ENCODE assay signal across 8 mouse cellular contexts in the genomic region with DNA sequence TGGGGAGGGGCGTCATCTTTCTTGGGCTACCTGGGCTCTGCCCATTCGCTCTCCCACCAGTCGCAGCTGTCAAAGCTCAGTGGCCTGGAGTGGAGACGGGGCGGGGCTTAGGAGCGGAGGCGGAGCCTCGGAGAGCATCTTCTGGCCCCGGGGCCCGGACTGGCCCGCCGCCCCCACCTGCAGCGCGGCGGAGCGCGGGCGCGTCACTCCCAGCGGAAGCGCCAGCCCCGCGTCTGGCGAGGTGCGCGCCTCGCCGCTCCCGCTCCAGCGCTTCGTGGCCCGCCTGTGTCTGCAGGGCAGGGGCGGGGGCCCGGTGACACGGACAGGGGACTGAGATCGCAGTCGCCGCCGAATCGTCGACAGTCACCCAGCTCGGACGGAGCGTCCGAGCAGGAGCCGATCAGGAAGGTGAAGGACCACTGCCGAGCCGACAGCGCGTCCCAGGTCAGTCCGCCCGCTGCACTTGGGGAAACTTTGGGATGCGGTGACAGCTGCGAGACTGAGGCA. TPM values are rescaled to one million over a fixed set of nuclear protein-coding genes. Genes with fewer than 3 reads are reported as not detected.
A peak's percentile ranks its signal among the peaks of the same experiment; 100 is the strongest.
DNase-seq lines count a peak whose midpoint lies in the region; ATAC-seq and TF ChIP-seq lines count a peak whose summit lies in the region.

Gene Ankrd34b, plus strand, starts transcription at position 139 of the 507 bp plus-strand sequence.

- H3K4me3 ChIP-seq in cerebellum, adult 2 months (replicated peaks; ENCODE audit: insufficient read depth, low read depth, low read length) = peak within 1 kb of the TSS; percentile 55
- H3K4me3 ChIP-seq in intestine, embryonic 16.5 days (ENCODE audit: low read length) = peak within 1 kb of the TSS; percentile 60
- peak within 1 kb of the TSS; percentile 89 for H3K4me3 ChIP-seq in megakaryocyte, embryonic 14.5 days (replicated peaks)
- H3K4me3 ChIP-seq in small intestine, adult 2 months (ENCODE audit: low read depth, low read length) = peak within 1 kb of the TSS; percentile 46

- peak; percentile 55 for TF ChIP-seq POLR2A in cerebellum, adult 2 months (IDR thresholded peaks at IDR 0.05; ENCODE audit: borderline replicate concordance, insufficient read depth, low read length)
- TF ChIP-seq POLR2A in small intestine, adult 2 months (IDR thresholded peaks at IDR 0.05; ENCODE audit: low read depth, low read length) = no peak

- no peak within 1 kb of the TSS; the same call in 1 of the 2 replicates for H3K27ac ChIP-seq in cerebellum, adult 2 months (ENCODE audit: insufficient read depth, low read length)
- H3K27ac ChIP-seq in intestine, embryonic 16.5 days (ENCODE audit: low read length) = no peak within 1 kb of the TSS
- no peak within 1 kb of the TSS for H3K27ac ChIP-seq in small intestine, adult 2 months (ENCODE audit: insufficient read depth, low read depth, low read length)

- peak; percentile 80 for ATAC-seq in intestine, embryonic 16.5 days

- H3K9ac ChIP-seq in intestine, embryonic 16.5 days (ENCODE audit: low read depth, low read length) = peak within 1 kb of the TSS; percentile 56

- no peaks in the 10 kb centered on the region for H3K27me3 ChIP-seq in cerebellum, adult 2 months (ENCODE audit: control insufficient read depth, insufficient read depth, low read length)
- peaks cover 46% of the 10 kb centered on the region for H3K27me3 ChIP-seq in intestine, embryonic 16.5 days (replicated peaks; ENCODE audit: control insufficient read depth, insufficient read depth, low read length)
- H3K27me3 ChIP-seq in megakaryocyte, embryonic 14.5 days (replicated peaks) = peaks cover 82% of the 10 kb centered on the region
- peaks cover 27% of the 10 kb centered on the region for H3K27me3 ChIP-seq in small intestine, adult 2 months (ENCODE audit: control insufficient read depth, insufficient read depth, low read length)

- intact Hi-C loops in left cerebral cortex, postnatal 25 days (cut with DNase I) = loop anchor here (5.0 kb wide), 1 partner anchor 69 kb away; the partner anchor contains the start of gene Msh3

- peak; percentile 29 to 31 for DNase-seq in adrenal gland, adult 18-20 months (ENCODE audit: low spot score in 2 of 2)
- DNase-seq in adrenal gland, postnatal 4 days (ENCODE audit: low spot score in 2 of 2) = no peak
- DNase-seq in cerebellum, adult 2 months = peak; percentile 90 to 91
- peak; percentile 30 for DNase-seq in forelimb bud, embryonic 11.5 days (ENCODE audit: low read depth, low spot score)
- DNase-seq in left cerebral cortex, postnatal 25 days (ENCODE audit: low spot score in 2 of 2) = peak; percentile 64 to 65

- no peak for TF ChIP-seq CTCF in cerebellum, adult 2 months (IDR thresholded peaks at IDR 0.05; ENCODE audit: borderline replicate concordance, insufficient read depth, low read depth, low read length)
- no peak for TF ChIP-seq CTCF in small intestine, adult 2 months (IDR thresholded peaks at IDR 0.05; ENCODE audit: extremely low read depth, insufficient read length, insufficient replicate concordance, low read depth, low read length)

- 2% methylated on average over 54 of the region's 54 CpGs for WGBS in cerebellum, adult 2 months
- under 1% methylated on average over 51 of the region's 54 CpGs for WGBS in intestine, embryonic 16.5 days
- under 1% methylated on average over 54 of the region's 54 CpGs for WGBS in small intestine, adult 2 months

- no peaks in the 10 kb centered on the region for H3K9me3 ChIP-seq in intestine, embryonic 16.5 days (ENCODE audit: control insufficient read depth, low read length)
- H3K9me3 ChIP-seq in megakaryocyte, embryonic 14.5 days = no peaks in the 10 kb centered on the region

- H3K4me1 ChIP-seq in cerebellum, adult 2 months (ENCODE audit: control insufficient read depth, insufficient read depth, low read length) = peaks cover 2% of the 10 kb centered on the region
- H3K4me1 ChIP-seq in intestine, embryonic 16.5 days (ENCODE audit: control insufficient read depth, insufficient read depth, low read length) = peaks cover 18% of the 10 kb centered on the region
- H3K4me1 ChIP-seq in megakaryocyte, embryonic 14.5 days = peaks cover 17% of the 10 kb centered on the region
- H3K4me1 ChIP-seq in small intestine, adult 2 months (ENCODE audit: control insufficient read depth, insufficient read depth, insufficient read length, low read length) = peaks cover 12% of the 10 kb centered on the region

- no peaks in the 10 kb centered on the region for H3K36me3 ChIP-seq in intestine, embryonic 16.5 days (ENCODE audit: control insufficient read depth, insufficient read depth, low read length)
- no peaks in the 10 kb centered on the region for H3K36me3 ChIP-seq in megakaryocyte, embryonic 14.5 days (replicated peaks; ENCODE audit: low read length)
- no peaks in the 10 kb centered on the region for H3K36me3 ChIP-seq in small intestine, adult 2 months (ENCODE audit: control insufficient read depth, insufficient read depth, low read length)

- H3K4me2 ChIP-seq in intestine, embryonic 16.5 days (ENCODE audit: low read depth, low read length) = peak within 1 kb of the TSS; percentile 99

RNA-seq across cellular contexts. Expression of gene Ankrd34b, which starts in this region (rescaled TPM):
- total RNA-seq in adrenal gland, adult 18-20 months (2021) = under 1 TPM; 0.38 to 0.76 TPM
- total RNA-seq in adrenal gland, postnatal 4 days (2021) = under 1 TPM; 0.37 to 0.62 TPM
- 22.4 and 23.9 TPM in 2 replicates for polyA plus RNA-seq in cerebellum, adult 2 months (2012; rRNA removed)
- 0.10 and 0.20 TPM in 2 replicates for polyA plus RNA-seq in intestine, embryonic 16.5 days (2015; fragmentation: Nextera tagmentation; extraction: Ambion mirVana)
- total RNA-seq in left cerebral cortex, postnatal 25 days (2021) = 10 to 100 TPM; 18.2 to 20.5 TPM
- polyA plus RNA-seq in megakaryocyte, embryonic 14.5 days (2012; ENCODE audit: insufficient read depth, low replicate concordance) = not detected in 2 replicates
- not detected in 2 replicates for polyA plus RNA-seq in small intestine, adult 2 months (2012; rRNA removed)

Comparison
In these comparisons a context has a peak if more than half of its experiments do, and no peak if none do; other contexts are left out.
1. RNA of gene Ankrd34b (total RNA-seq): 18.2 to 20.5 TPM in left cerebral cortex, postnatal 25 days; 0.38 to 0.76 TPM in adrenal gland, adult 18-20 months and 0.37 to 0.62 TPM in adrenal gland, postnatal 4 days; every median in the first group is over 10 times any median in the second.
2. RNA of gene Ankrd34b (polyA plus RNA-seq): 22.4 to 23.9 TPM in cerebellum, adult 2 months; 0.10 to 0.20 TPM in intestine, embryonic 16.5 days, not detected in megakaryocyte, embryonic 14.5 days and not detected in small intestine, adult 2 months; every median in the first group is over 10 times any median in the second.
3. Peak in DNase-seq in adrenal gland, adult 18-20 months; RNA of the gene not detected or under 1 TPM.
4. Peak in ATAC-seq, H3K4me3 ChIP-seq, H3K9ac ChIP-seq and H3K4me2 ChIP-seq in intestine, embryonic 16.5 days; RNA of the gene not detected or under 1 TPM.
5. DNase-seq: peak in cerebellum, adult 2 months (2 of 2), forelimb bud, embryonic 11.5 days (single experiment) and left cerebral cortex, postnatal 25 days (2 of 2); none in adrenal gland, postnatal 4 days (0 of 2).
6. Peak in every context shown above with its lines, with median percentiles within 50 percentile points of each other: H3K4me3 ChIP-seq.